Mouse (Mus musculus) hindbrain, postnatal 0 days (tissue): ENCODE measurements around the gene Klf8. TPM values are rescaled to one million over a fixed set of nuclear protein-coding genes. Genes with fewer than 3 reads are reported as not detected.
"Not testable (repeated sequence)": the region's sequence is repeated elsewhere in the genome, so short reads cannot be mapped to it uniquely, and the experiment has no call there.

Experiments used
- ATAC-seq: fragments of 200-750 bp; cut with Nextera tagmentation; 2 replicates; pipeline ENCODE4 v1.8.0; 2017; ENCODE audit warnings: mild to moderate bottlenecking, moderate TSS enrichment, moderate library complexity
- DNase-seq: peaks from one replicate; pipeline ENCODE4 v3.0.0-alpha.2; 2015; ENCODE audit warnings: low spot score
- H3K27ac ChIP-seq: fragments of 300-500 bp; sonication (generic); 2 replicates; pipeline ENCODE4 v1.5.1; 2014; ENCODE audit warnings: mild to moderate bottlenecking
- H3K27me3 ChIP-seq: fragments of 300-500 bp; sonication (generic); 2 replicates; pipeline ENCODE4 v1.6.1; 2014; ENCODE audit warnings: low read length, mixed read lengths; ENCODE audit not compliant: insufficient read depth
- H3K36me3 ChIP-seq: fragments of 300-500 bp; sonication (generic); 2 replicates; pipeline ENCODE4 v1.6.1; 2014; ENCODE audit warnings: low read length, mixed read lengths; ENCODE audit not compliant: insufficient read depth
- H3K4me1 ChIP-seq: fragments of 300-500 bp; sonication (generic); 2 replicates; pipeline ENCODE4 v1.6.1; 2014; ENCODE audit warnings: antibody characterized with exemption, low read length, mixed read lengths; ENCODE audit not compliant: insufficient read depth
- H3K4me2 ChIP-seq: fragments of 300-500 bp; sonication (generic); 2 replicates; pipeline ENCODE4 v1.6.1; 2014; ENCODE audit warnings: low read depth, mild to moderate bottlenecking, low read length, moderate library complexity, mixed read lengths
- H3K4me3 ChIP-seq: fragments of 300-500 bp; sonication (generic); 2 replicates; pipeline ENCODE4 v1.5.1; 2014; ENCODE audit warnings: low read length
- H3K9ac ChIP-seq: fragments of 300-500 bp; sonication (generic); replicated peaks from 2 replicates; pipeline ENCODE4 v1.6.1; 2014; ENCODE audit warnings: mild to moderate bottlenecking, low read length, moderate library complexity, mixed read lengths
- H3K9me3 ChIP-seq: fragments of 300-500 bp; sonication (generic); 2 replicates; pipeline ENCODE4 v1.6.1; 2016; ENCODE audit warnings: low read length, mixed read lengths
- CTCF ChIP-seq: IDR thresholded peaks from 2 replicates; pipeline ENCODE4 v1.5.1; 2016; ENCODE audit warnings: antibody characterized with exemption, control low read depth, low read depth
- WGBS: fragments of 180-500 bp; shearing (Covaris S2); extraction: QIAGEN DNeasy Blood & Tissue Kit; methylation state at CpG from one replicate; pipeline ENCODE4 v1.1.7; 2014; 5-methylcytosine and 5-hydroxymethylcytosine counted together
- polyA plus RNA-seq: library from polyadenylated mRNA; unstranded; fragments of >200 nt; fragmentation: Nextera tagmentation; extraction: Ambion mirVana; gene quantifications from 2 replicates; pipeline ENCODE4 v1.2.1, GENCODE M21; 2015
- total RNA-seq: library from RNA; depleted of rRNA; stranded (reverse); fragments of >200 nt; gene quantifications from 2 replicates; pipeline ENCODE4 v1.2.3, GENCODE M21; 2014

Gene Klf8
- total and polyA plus RNA-seq, 2 experiments from 2014 or later: 4.4 to 13.6 TPM

DNA sequence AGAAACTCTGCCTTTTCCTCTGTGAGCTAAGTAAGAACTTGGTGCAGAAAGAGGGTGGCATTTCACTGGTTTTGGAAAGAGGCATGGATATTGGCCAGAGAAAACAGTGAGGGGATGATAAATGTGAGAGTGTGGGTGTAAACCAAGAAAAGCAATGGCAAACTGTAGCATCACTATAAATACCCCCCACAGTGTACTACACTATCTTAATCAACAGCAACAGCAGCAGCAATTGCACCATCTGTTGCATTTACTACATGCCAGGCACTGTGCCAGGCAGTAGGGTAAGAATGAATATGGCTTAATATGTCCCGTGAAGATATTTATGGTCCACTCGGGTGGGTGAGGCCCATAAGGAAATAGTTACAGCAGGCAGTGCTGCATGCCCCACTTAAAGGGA is 18.2 kb downstream of the Klf8 start:
- no peaks in the 10 kb centered on the region for H3K4me1 ChIP-seq
- no peak overlapping the region for H3K4me3 ChIP-seq
- H3K27me3 ChIP-seq: no peaks in the 10 kb centered on the region
- DNase-seq: peak; percentile 10
- no peaks in the 10 kb centered on the region for H3K9me3 ChIP-seq
- WGBS: 58% methylated on average over 2 of the region's 2 CpGs
- H3K36me3 ChIP-seq: no peaks in the 10 kb centered on the region
- no peak overlapping the region for H3K9ac ChIP-seq
- H3K27ac ChIP-seq: no peak overlapping the region
- no peak for ATAC-seq
- H3K4me2 ChIP-seq: no peak overlapping the region
- no peak for TF ChIP-seq CTCF

DNA sequence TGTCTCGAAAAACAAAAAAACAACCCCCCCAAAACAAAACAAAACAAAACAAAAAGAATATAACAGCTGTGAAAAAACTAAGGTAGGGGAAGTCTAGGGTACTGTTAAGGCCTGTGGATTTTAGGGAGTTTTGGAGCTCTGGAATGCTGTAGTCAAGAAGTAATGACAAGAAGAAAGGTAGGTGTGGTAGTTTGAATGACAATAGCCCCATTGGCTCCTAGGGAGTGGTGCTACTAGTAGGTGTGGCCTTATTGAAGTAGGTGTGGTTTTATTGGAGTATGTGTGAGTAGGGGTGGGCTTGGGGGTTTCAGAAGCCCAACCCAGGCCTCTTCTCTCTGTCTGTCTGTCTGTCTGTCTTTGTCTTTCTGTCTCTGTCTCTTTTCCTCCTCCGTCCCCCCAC is 44.9 kb downstream of the Klf8 start:
- H3K4me1 ChIP-seq: no peaks in the 10 kb centered on the region
- H3K4me2 ChIP-seq: no peak overlapping the region
- no peak overlapping the region for H3K4me3 ChIP-seq
- DNase-seq: no peak
- no peak for ATAC-seq
- H3K9ac ChIP-seq: no peak overlapping the region
- 73% methylated on average over 2 of the region's 2 CpGs for WGBS
- no peaks in the 10 kb centered on the region for H3K36me3 ChIP-seq
- no peaks in the 10 kb centered on the region for H3K9me3 ChIP-seq
- no peak overlapping the region for H3K27ac ChIP-seq
- no peak for TF ChIP-seq CTCF
- H3K27me3 ChIP-seq: no peaks in the 10 kb centered on the region

- no peak overlapping the region for H3K27ac ChIP-seq
- no peak overlapping the region for H3K4me2 ChIP-seq
- no peak overlapping the region for H3K9ac ChIP-seq
- ATAC-seq (no peak), DNase-seq (no peak)
- no peak overlapping the region for H3K4me3 ChIP-seq
- WGBS: 93% methylated on average over 4 of the region's 4 CpGs
- H3K4me1 ChIP-seq: no peaks in the 10 kb centered on the region
- H3K27me3 ChIP-seq: no peaks in the 10 kb centered on the region
- no peaks in the 10 kb centered on the region for H3K36me3 ChIP-seq
- no peaks in the 10 kb centered on the region for H3K9me3 ChIP-seq
- TF ChIP-seq CTCF: no peak
These were observed 74.1 kb downstream of the Klf8 start for GRCm38 (mm10) chrX:153311356-153311755.

- no peak overlapping the region for H3K9ac ChIP-seq
- TF ChIP-seq CTCF: no peak
- no peaks in the 10 kb centered on the region for H3K36me3 ChIP-seq
- DNase-seq (no peak), ATAC-seq (no peak)
- H3K4me1 ChIP-seq: no peaks in the 10 kb centered on the region
- H3K9me3 ChIP-seq: no peaks in the 10 kb centered on the region
- no peak overlapping the region for H3K4me3 ChIP-seq
- no peak overlapping the region for H3K4me2 ChIP-seq
- no peak overlapping the region for H3K27ac ChIP-seq
- H3K27me3 ChIP-seq: no peaks in the 10 kb centered on the region
- 60% methylated on average over 3 of the region's 3 CpGs for WGBS
These were observed 85.8 kb downstream of the Klf8 start for GRCm38 (mm10) chrX:153323105-153323504.

- 79% methylated on average over 3 of the region's 3 CpGs for WGBS
- not testable (repeated sequence) for H3K4me1 ChIP-seq, H3K9ac ChIP-seq, H3K27ac ChIP-seq, ATAC-seq, H3K36me3 ChIP-seq, DNase-seq, H3K9me3 ChIP-seq, H3K27me3 ChIP-seq, H3K4me2 ChIP-seq, H3K4me3 ChIP-seq
These were observed 96.9 kb downstream of the Klf8 start for GRCm38 (mm10) chrX:153334140-153334539.

DNA sequence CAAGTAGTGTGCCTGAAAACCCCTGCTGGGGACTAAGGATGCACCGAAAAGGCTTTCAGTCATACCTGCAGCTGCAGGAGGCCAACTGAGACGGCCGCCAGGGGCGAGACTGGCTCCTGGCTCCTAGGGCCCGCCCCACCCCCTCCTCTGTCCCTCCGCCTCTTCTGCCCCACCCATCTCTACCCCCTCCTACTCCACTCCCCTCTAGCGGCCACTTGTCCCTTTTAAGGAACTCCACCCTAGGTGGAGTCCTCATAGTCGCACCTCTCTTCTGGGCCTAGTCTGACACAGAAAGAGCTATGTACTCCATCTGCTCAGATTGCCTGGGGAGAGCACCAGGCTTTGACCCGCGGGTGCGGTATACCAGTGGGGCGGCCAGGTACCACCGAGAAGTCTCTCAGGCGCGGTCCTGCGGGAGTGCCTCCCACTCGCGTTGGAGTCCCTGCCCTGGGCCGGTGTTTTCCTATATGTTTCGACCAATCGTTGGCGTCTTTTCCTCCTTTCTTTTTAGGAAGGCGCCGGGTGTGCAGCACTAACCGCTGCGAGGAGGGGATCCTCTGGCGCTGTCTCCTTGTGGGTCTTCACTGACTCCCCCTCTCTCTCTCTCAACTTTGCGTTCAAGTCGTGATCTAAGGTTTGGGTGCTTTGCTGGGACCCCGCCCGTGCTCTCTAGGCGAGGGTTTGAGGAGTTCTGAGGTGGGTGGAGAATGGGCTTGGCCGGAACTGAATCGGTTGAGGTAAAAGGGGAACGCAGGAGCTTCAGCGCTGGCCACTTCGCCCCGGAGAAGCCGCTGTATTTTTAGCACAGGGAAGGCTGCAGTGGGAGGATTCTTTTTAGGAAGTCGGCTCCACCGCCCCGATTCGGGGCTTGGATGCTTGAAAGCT is 122.3 kb downstream of the Klf8 start:
- TF ChIP-seq CTCF: no peak; the same call in 1 of the 2 replicates
- ATAC-seq: peak; percentile 76
- Histone ChIP-seq H3K27ac (peak overlapping the region; percentile 49; the same call in 1 of the 2 replicates), H3K4me2 (peak overlapping the region; percentile 63), H3K27me3 (no peaks in the 10 kb centered on the region), H3K4me3 (peak overlapping the region; percentile 41), H3K4me1 (no peaks in the 10 kb centered on the region), H3K9ac (peak overlapping the region; percentile 45), H3K36me3 (no peaks in the 10 kb centered on the region), H3K9me3 (no peaks in the 10 kb centered on the region)
- WGBS: 29% methylated on average over 43 of the region's 43 CpGs
- DNase-seq: peak; percentile 38

DNA sequence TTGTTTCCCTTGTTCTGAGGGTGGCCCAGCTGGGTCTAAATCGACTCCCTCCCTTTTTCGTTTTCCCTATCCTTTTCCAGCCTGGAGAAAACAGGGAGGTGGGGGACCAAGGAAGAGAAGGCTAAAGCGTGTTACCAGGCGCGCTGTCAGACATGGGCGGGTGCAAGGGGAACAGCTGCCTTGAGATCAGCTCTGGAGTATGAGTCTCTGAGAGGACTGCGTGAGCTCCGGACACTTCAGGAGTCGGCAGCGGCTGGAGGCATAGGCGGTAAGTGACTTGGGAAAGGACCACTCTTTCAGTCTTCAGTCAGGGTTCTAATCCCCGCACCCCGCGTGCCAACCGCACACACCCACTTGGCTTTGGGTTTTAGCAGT is 122.9 kb downstream of the Klf8 start:
- TF ChIP-seq CTCF: no peak
- ATAC-seq (peak; percentile 69), DNase-seq (peak; percentile 8)
- WGBS: 26% methylated on average over 15 of the region's 15 CpGs
- peak overlapping the region; percentile 63 for H3K4me2 ChIP-seq
- H3K27me3 ChIP-seq: no peaks in the 10 kb centered on the region
- no peaks in the 10 kb centered on the region for H3K4me1 ChIP-seq
- no peaks in the 10 kb centered on the region for H3K9me3 ChIP-seq
- H3K9ac ChIP-seq: peak overlapping the region; percentile 45
- H3K36me3 ChIP-seq: no peaks in the 10 kb centered on the region
- peak overlapping the region; percentile 41 for H3K4me3 ChIP-seq
- H3K27ac ChIP-seq: peak overlapping the region; percentile 49; the same call in 1 of the 2 replicates
